Mouse (Mus musculus) left cerebral cortex, adult 18-20 months (tissue): ENCODE results near the gene Frmd8. TPM values are rescaled to one million over a fixed set of nuclear protein-coding genes. Genes with fewer than 3 reads are reported as not detected.

ENCODE experiments used
- DNase-seq, 2 experiments: peaks; one replicate each; pipeline ENCODE4 v3.0.0; 2021 to 2022; ENCODE audit warnings: low spot score in 2 of 2, mixed read lengths in 1 of 2
- total RNA-seq, 2 experiments: library from RNA; stranded (reverse); gene quantifications; 2 replicates each; pipeline ENCODE4 v1.2.3; 2021

Gene Frmd8
- total RNA-seq, 2 experiments from 2014 or later, result 13.5 to 13.6 TPM

DNA sequence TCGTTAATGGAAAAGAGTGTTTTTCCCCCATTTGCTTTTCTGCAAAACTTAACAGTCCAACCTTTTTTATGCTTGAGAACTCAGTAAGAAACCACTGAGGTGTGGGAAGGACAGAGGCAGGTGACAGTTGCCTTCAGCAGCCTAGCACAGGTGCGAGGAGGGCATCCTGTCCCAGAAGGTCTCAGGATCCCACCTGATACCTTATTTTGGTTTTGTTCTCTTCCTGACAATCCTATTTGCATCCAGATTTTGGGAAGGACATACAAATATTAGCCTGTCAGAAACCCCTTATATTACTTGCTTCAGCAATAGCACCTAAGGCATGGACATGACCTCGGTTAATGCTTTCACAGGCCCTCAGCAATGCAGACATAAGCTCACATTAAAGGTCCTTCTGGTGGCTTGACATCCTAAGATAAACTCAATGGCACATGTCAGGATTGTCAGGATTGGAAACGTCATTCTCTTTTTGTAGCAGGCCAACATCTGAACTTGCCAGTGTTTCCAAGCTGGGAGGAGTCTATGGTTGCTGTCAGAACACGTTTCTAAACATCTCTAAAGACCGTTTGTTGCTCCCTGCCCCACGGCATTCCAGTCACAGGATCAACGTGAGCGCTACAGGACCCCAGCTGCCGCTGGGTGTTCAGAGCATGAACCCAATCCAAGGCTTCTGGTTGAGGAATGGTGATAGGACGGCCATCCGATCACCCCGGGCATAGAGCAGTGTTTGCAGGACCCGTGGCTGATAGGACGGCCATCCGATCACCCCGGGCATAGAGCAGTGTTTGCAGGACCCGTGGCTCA, 34.8 kb downstream of the Frmd8 start:
- no peak for DNase-seq

DNA sequence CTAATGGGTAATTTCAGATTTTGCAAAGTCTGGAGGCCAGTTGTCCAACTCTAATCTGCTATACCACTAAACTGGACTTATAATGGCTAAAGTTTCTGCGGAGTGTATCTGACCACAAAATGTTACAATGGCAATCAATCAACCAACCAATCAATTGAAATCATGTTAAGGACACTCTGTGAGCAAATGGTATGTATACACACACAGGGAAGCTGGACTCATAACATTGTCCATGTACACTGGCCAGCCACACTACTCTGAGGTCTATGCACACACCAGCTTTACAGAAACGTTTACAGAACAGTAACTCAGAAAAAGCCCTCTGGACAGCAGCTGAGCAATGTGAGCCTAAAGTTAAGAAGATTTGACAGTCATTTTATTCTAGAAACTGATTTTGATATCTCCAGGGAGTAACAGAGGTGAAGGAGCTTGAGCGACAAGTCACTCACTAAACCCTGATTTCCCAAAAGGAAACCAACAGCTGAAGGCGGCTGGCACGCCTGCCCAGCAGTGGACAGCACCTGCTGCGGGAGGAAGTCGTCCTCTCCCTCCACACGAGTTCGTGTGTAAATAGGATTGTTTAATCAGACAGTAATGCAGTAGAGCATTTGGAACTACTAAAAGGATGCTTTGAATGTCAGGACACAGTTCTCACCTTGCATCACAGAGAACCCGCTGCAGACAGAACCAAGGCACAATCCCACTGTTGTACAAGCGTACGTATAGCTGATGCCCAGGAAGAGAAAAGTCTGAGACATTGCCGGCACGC, 35.6 kb downstream of the Frmd8 start:
- DNase-seq, result no peak

DNA sequence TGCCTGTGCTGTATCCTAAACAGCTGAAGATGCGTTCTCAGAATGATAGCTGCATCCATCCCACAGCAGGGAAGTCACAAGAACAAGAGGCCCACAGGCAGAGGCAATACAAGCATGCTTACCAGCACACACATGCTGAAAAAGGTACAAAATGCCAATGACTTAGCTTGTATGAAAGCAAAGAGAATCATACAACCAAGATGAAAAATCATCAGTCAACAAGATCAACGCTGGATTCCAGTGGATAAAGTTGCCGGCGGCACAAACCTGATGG, 36.2 kb downstream of the Frmd8 start:
- DNase-seq, result no peak

- DNase-seq, result no peak
Observed at GRCm38 (mm10) chr19:5838136-5838891, 36.8 kb downstream of the Frmd8 start.

GRCm38 (mm10) chr19:5837606-5838005, 37.5 kb downstream of the Frmd8 start:
- DNase-seq, result no peak

- DNase-seq, result no peak
Observed at GRCm38 (mm10) chr19:5836941-5837572, 38.0 kb downstream of the Frmd8 start.

GRCm38 (mm10) chr19:5835922-5836430, 39.1 kb downstream of the Frmd8 start:
- DNase-seq, result no peak

- no peak for DNase-seq
Observed at GRCm38 (mm10) chr19:5835054-5835921, 39.8 kb downstream of the Frmd8 start.

DNA sequence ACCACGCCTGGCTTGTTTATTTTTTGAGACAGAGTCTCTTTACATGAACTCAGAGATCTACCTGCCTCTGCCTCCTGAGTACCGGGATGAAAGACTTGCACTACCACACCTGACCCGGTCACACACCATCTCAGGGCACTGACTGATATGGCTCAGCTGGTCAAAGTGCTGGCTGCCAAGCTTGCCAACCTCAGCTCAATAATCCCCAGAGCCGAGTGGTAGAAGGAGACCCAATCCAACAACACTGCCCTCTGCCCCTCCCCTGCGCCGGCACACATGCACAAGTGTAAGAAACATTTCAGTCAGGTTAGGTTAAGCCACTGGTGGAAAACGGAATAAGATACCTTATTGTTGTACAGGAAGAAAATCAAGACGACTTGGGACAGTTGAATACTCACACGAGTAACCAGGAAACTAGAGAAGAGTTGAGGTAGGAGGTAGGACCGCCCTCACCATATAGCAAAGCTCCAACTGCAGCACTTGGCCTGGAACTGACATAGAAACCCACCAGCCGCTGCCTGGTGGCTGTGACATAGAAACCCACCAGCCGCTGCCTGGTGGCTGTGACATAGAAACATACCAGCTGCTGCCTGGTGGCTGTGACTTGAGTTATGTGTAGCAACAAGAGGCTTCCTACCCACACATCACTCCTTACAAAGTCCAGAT, 40.7 kb downstream of the Frmd8 start:
- no peak for DNase-seq

GRCm38 (mm10) chr19:5833287-5834100, 41.6 kb downstream of the Frmd8 start:
- DNase-seq, result no peak

GRCm38 (mm10) chr19:5832326-5832725, 42.7 kb downstream of the Frmd8 start:
- no peak for DNase-seq

DNA sequence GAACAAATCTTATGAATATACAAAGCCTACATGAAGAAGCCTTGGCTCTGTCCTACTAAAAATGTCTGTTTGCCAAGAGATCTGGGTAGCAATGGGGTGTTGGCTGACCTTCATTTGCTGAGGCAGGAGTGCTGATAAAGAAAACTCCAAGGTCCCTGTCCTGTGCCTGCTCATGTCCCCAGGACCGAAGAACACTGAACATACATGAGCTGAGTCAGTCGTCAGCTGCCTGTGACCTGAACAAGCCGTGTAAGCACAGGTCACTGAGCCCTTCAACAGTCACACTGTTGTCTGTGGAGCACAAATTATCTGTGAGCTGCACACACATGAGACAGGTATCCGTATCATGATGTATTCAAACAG, 43.1 kb downstream of the Frmd8 start:
- no peak for DNase-seq

- no peak for DNase-seq
Observed at GRCm38 (mm10) chr19:5831224-5831957, 43.7 kb downstream of the Frmd8 start.

- DNase-seq, result no peak
Observed at GRCm38 (mm10) chr19:5830776-5831175, 44.3 kb downstream of the Frmd8 start.

GRCm38 (mm10) chr19:5829958-5830615, 45.0 kb downstream of the Frmd8 start:
- no peak for DNase-seq

DNA sequence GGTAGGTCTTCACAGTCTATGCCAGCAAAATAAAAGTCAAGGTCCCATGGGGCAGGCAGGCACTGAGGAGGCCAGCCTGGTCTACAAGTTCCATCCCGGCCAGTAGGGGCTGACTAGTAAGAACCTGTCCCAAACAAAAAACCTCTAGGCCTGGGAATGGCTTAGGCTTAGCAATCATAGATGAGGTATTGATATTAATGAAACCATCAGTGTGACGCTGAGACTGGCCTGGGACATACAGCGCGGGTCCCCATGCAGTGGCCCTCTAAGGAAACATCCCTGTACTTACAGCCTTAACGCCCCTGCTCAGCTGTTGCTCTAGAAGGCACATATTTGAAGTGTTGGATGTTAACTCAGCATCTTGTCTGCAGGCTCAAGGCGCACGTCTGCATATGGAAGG, 46.2 kb downstream of the Frmd8 start:
- no peak for DNase-seq

- DNase-seq, result no peak
Observed at GRCm38 (mm10) chr19:5828155-5828554, 46.9 kb downstream of the Frmd8 start.
